Mouse (Mus musculus): Measurements from ENCODE around the gene Ano4.

DNA sequence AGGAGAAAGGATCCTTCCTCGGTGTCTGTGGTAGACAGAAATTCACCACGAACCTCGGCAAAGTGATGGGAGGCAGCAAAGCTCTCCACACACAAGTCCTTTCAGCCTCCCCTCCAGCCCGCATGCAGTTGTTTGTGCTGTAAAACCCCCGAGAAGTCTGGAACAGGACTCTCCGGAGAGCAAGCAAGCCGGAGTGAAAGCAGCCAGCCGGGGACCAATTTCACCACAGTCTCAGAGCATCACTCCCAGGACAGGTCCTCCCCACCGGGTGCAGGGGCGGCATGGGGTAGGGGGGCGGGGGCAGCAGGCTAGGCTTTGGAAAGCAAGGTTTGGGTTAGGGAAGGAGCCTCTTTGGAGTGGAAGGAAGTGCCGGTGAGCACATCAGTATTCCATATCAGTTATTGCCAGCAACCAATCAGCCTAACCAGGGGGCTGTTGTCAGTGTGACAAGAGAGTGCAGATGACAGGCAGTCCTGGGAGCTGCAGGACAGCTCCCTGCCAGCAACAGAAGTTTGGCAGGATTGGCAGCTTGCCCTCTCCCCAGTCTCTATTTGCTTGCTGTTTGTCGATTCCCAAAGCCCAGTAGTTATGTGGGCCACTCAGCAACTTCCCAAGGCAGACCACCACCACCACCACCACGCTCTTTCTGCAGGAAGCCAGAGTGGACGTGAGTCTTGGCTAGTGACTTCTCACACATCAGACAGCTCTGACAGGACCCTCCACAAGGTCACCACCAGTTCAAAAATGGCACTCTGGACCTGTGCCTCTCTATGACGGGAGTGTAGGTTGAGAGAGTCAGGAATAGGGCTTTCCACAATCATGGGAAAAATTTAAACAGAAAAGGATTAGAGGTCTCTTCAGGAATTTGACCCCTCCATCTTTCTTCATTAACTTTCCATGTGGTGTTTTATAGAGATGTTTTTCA, 86.8 kb downstream of the Ano4 start:
- no peak for TF ChIP-seq CTCF (IDR thresholded peaks at IDR 0.05; ENCODE audit: borderline replicate concordance, insufficient read depth, low read length)
- no peak for TF ChIP-seq POLR2A (IDR thresholded peaks at IDR 0.05; ENCODE audit: low read depth, low read length)

Measured in embryonic fibroblast, embryonic 13.5 days (primary cell).